Comparison of ENCODE assay signal across 9 mouse cellular contexts in the genomic region with DNA sequence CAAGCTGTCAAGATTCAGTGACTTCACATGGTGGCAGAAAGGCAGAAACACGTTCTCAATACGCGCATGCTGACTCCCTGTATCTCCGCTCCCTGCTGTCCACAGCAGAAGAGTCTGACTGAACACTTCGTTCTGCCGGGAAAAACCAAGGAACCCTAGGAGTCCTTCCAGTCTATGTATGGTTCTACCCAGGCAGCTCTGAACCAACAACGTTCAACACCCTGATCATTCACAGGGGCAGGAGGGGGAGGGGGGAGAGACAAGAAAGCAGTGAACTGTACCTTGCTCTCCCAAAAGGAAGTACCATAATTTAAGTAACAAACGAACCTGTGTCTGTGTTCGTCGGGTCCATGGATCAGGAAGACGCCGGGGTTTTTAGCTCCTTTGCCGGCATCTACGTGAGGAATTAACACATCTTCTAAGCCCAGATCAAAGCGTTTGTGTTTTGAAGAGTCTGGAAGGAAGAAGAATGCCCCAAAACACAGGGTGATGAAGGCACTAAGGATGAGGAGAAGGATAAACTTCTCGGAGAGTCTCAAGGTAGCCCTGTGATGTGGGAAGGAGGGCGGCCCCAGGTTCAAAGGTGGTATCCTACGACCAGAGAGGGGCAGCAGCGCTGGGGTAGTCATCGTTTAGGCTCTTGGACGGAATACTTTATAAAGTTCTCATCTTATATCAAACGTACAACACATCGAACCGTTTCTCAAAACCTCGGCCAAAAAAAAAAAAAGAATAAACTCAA. TPM values are rescaled to one million over a fixed set of nuclear protein-coding genes. Genes with fewer than 3 reads are reported as not detected.
DNase-seq lines count a peak whose midpoint lies in the region; ATAC-seq lines count a peak whose summit lies in the region.
"Had no signal": no experiment of that assay in that cellular context is flagged by ENCODE, and none has a peak within 500 bp of the region (broad histone marks: within the 10 kb centered on the region; RNA-seq: fewer than 3 reads in every experiment).

No protein-coding gene starts in this region.

- H3K36me3 ChIP-seq in kidney, embryonic 16.5 days (ENCODE audit: insufficient read depth, low read length): no peaks in the 10 kb centered on the region
- H3K36me3 ChIP-seq in stomach, embryonic 15.5 days: no peaks in the 10 kb centered on the region

- H3K4me2 ChIP-seq in kidney, embryonic 16.5 days (replicated peaks; ENCODE audit: low read depth, low read length): peak overlapping the region; percentile 87
- peak overlapping the region; percentile 85 for H3K4me2 ChIP-seq in stomach, embryonic 15.5 days

- DNase-seq in adrenal gland, postnatal 10 days: peak; percentile 38
- DNase-seq in adrenal gland, adult 18-20 months (ENCODE audit: low spot score in 2 of 2): no peak
- peak; percentile 35 for DNase-seq in cerebellum, adult 9-11 months
- DNase-seq in heart, adult 18-20 months: peak; percentile 29 to 54

- H3K27ac ChIP-seq in kidney, embryonic 16.5 days (ENCODE audit: low read length): peak overlapping the region; percentile 98
- H3K27ac ChIP-seq in stomach, embryonic 15.5 days: peak overlapping the region; percentile 36; the same call in 1 of the 2 replicates

- peak overlapping the region; percentile 97 for H3K9ac ChIP-seq in kidney, embryonic 16.5 days (replicated peaks; ENCODE audit: low read length)
- peak overlapping the region; percentile 92; the same call in 1 of the 2 replicates for H3K9ac ChIP-seq in stomach, embryonic 15.5 days

- ATAC-seq in CD4-positive, CD25-positive, alpha-beta regulatory T cell, adult 4 months: peak; percentile 27
- ATAC-seq in kidney, embryonic 16.5 days (ENCODE audit: low FRiP score, low TSS enrichment): no peak
- peak; percentile 8 for ATAC-seq in megakaryocyte progenitor cell, adult 5-6 weeks (replicated peaks; ENCODE audit: poor library complexity)
- ATAC-seq in stomach, embryonic 15.5 days (ENCODE audit: insufficient read depth, low FRiP score, low read depth): no peak

- under 1% methylated on average over 25 of the region's 25 CpGs for WGBS in kidney, embryonic 16.5 days
- whole genome bisulfite sequencing in stomach, embryonic 15.5 days: under 1% methylated on average over 25 of the region's 25 CpGs

- peak overlapping the region; percentile 87 for H3K4me3 ChIP-seq in kidney, embryonic 16.5 days (ENCODE audit: low read length)
- H3K4me3 ChIP-seq in stomach, embryonic 15.5 days (replicated peaks): peak overlapping the region; percentile 85

- H3K4me1 ChIP-seq in kidney, embryonic 16.5 days (ENCODE audit: insufficient read depth, low read length): peaks cover 31% of the 10 kb centered on the region
- H3K4me1 ChIP-seq in stomach, embryonic 15.5 days: peaks cover 8% of the 10 kb centered on the region; the same call in 1 of the 2 replicates

- no peaks in the 10 kb centered on the region for H3K27me3 ChIP-seq in kidney, embryonic 16.5 days (ENCODE audit: insufficient read depth, low read length)
- no peaks in the 10 kb centered on the region for H3K27me3 ChIP-seq in stomach, embryonic 15.5 days (replicated peaks)
- H3K27me3 ChIP-seq: Patski had no signal

- no peaks in the 10 kb centered on the region for H3K9me3 ChIP-seq in kidney, embryonic 16.5 days (ENCODE audit: low read length)
- no peaks in the 10 kb centered on the region for H3K9me3 ChIP-seq in stomach, embryonic 15.5 days

RNA-seq across cellular contexts. Expression of a gene that starts 0.9 kb away (rescaled TPM):
- total RNA-seq in adrenal gland, postnatal 10 days (2021): 10 to 100 TPM; 78.8 to 86.7 TPM
- total RNA-seq in adrenal gland, adult 18-20 months (2021): 100 to 1,000 TPM in 1 of 2 experiments, 10 to 100 TPM in 1; 81.8 to 117 TPM
- 10 to 100 TPM; 19.8 to 38.9 TPM for polyA plus RNA-seq in CD4-positive, CD25-positive, alpha-beta regulatory T cell, adult 4 months (2017; shearing (Covaris generic))
- total RNA-seq in heart, adult 18-20 months (2021): 10 to 100 TPM; 44.9 to 45.8 TPM
- 43.7 and 48.1 TPM in 2 replicates for polyA plus RNA-seq in kidney, embryonic 16.5 days (2015; fragmentation: Nextera tagmentation; extraction: Ambion mirVana)
- total RNA-seq in megakaryocyte progenitor cell, adult 5-6 weeks (2015): 19.3 and 19.4 TPM in 2 replicates
- total RNA-seq in megakaryocyte progenitor cell, adult 5-6 weeks (2017): 56.8 and 84.3 TPM in 2 replicates
- polyA plus RNA-seq in stomach, embryonic 15.5 days (2015; fragmentation: Nextera tagmentation; extraction: Ambion mirVana): 93.1 and 94.8 TPM in 2 replicates

Comparison
In these comparisons a context has a peak if more than half of its experiments do, and no peak if none do; other contexts are left out.
1. DNase-seq: peak in adrenal gland, postnatal 10 days (single experiment), cerebellum, adult 9-11 months (single experiment) and heart, adult 18-20 months (2 of 2); none in adrenal gland, adult 18-20 months (0 of 2).
2. ATAC-seq: peak in CD4-positive, CD25-positive, alpha-beta regulatory T cell, adult 4 months (single experiment) and megakaryocyte progenitor cell, adult 5-6 weeks (single experiment); none in kidney, embryonic 16.5 days (single experiment) and stomach, embryonic 15.5 days (single experiment).